Mouse (Mus musculus) testis, adult 2 months (tissue): Measurements from ENCODE around the gene Uspl1.

Experiments
- CTCF ChIP-seq: fragments of 200-500 bp; IDR thresholded peaks from 2 replicates; pipeline ENCODE4 v1.5.1; 2012; ENCODE audit warnings: low read depth, mild to moderate bottlenecking, inconsistent platforms, low read length, moderate library complexity; ENCODE audit not compliant: control insufficient read depth, insufficient read depth, insufficient replicate concordance
- POLR2A ChIP-seq: fragments of 200-500 bp; IDR thresholded peaks from 2 replicates; pipeline ENCODE4 v1.6.1; 2012; ENCODE audit warnings: low read depth, mild to moderate bottlenecking, inconsistent platforms, low read length, moderate library complexity; ENCODE audit not compliant: control insufficient read depth

DNA sequence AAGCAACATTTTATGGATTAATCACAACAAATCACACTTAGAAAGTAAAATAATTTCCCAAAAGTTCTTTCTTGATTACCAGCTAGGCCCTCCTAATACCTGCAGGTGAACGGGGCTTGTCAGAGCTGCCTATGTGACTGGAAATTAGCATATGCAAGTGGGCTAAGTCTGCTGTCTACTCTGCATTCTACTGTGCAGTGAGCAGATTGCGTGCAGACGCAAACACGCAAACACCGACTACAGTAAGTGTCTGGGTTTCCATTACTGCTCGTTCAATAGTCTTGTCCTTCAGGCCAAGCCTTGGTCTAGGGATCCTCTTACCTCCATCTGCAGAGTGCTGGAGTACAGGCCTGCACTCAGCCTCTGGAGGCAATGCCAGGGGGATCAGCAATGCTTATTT, 8.4 kb upstream of the Uspl1 start:
- TF ChIP-seq POLR2A, result no peak
- no peak for TF ChIP-seq CTCF
